Mouse (Mus musculus) right cerebral cortex, postnatal 36 days (tissue): ENCODE measurements at regions not wholly inside any gene's neighbourhood (a gene's known extent, or its start where the extent isn't known, plus 50 kb on each side); places are given as distances from the start of the nearest gene placed in this dataset.
"Not testable (repeated sequence)": the region's sequence is repeated elsewhere in the genome, so short reads cannot be mapped to it uniquely, and the experiment has no call there.

ENCODE experiments used
- DNase-seq, 2 experiments: peaks; one replicate each; pipeline ENCODE4 v3.0.0; 2022; ENCODE audit warnings: low spot score in 2 of 2, mixed read lengths in 1 of 2

- no peak for DNase-seq
These were observed 167.7 kb upstream of the Fam3c start for GRCm38 (mm10) chr6:22523582-22524234.

DNA sequence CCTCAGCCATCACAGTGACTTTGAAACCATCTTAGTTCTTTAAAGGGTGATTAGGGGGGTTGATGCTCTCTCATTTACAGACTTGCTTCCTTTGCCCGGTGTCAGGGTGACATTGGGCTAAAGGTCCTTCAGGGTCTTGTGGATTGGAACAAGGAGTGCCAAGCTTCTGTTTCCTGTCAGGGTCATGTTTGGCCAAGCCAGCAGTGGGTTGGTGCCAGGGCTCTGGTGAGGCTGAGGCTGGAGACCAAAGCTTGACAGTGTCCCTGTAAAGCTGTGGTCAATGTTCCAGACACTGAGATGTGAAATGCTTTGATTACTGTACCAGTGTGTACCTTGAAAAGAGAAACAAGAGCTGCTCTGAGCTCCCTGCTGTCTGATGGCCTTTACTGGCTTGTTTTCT, 150.8 kb upstream of the Fam3c start:
- no peak for DNase-seq

DNA sequence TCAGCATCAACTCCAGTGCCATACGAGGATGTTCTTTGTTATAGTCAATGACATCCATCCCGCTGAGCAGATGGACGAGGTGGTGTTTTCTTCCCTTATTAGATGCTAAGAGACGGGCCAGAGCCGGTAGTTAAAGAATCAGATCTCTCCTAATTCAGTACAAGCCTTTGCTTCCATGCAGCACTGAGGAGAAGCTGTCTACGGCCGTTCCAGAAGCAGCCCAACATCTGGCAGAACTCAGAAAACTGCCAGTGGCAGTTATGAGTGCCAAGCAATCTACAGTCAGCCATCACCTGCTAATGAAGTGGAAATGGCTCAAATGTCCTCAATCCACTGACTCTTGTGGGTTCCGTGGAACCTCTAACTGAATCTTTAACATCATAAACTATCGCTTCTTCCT, 141.3 kb upstream of the Fam3c start:
- DNase-seq: no peak

DNA sequence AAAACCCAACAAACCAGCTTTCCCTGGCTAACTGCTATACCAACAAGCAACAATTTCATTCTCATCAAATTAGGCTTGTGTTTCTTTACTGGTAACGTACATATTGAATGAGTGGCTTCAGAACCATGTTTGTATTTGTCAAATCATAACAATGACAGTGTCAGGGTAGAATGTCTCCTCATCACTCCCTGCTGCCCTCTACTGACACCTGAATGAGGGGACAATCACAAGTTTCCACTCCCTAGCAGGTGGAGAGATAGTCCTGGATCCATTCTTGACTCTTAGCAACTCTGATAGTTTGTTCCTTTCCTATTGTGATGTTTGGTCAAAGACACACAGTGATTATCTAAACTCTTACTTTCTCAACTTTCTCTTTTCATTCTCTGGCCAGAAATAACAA, 140.4 kb upstream of the Fam3c start:
- DNase-seq: no peak

GRCm38 (mm10) chr6:22493632-22494260, 137.7 kb upstream of the Fam3c start:
- DNase-seq: peak in 1 of 2 experiments; percentile 10

DNA sequence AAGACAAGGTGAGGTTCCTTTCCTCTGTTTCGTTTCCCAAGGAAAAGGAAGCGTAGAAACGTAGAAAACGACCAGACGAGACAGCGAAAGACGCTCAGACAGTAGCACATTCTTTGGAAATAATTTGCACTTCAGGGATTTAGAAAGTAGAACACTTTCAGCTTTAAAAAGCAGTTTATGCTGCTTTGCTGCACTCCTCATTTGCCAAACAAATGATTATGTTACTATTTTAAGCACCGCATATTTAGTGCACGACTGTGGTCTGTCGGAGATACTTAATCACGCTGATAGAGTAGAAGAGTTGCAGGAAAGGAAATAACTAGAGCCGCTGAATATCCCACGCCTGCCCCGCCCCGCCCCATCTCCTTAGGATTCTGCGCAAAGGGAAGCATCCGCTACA, 136.9 kb upstream of the Fam3c start:
- DNase-seq: no peak

DNA sequence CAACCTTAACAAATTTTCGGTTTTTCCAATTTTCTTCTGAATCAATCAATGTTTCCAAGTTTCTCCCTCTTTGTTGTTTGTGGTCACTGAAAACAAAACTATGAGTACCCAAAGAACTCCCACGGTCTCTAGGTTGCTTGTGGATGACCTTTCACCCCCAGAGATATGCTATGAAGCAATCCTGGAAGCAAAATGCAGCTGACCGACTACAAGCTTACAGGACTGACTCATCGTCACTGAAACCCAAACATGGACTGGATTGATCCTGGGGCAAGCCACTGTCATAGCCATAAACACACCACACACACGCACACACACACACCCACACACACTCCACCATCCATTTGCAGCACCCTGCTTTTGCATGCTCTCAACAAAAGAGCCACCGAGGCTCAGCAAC, 134.7 kb upstream of the Fam3c start:
- no peak for DNase-seq

DNA sequence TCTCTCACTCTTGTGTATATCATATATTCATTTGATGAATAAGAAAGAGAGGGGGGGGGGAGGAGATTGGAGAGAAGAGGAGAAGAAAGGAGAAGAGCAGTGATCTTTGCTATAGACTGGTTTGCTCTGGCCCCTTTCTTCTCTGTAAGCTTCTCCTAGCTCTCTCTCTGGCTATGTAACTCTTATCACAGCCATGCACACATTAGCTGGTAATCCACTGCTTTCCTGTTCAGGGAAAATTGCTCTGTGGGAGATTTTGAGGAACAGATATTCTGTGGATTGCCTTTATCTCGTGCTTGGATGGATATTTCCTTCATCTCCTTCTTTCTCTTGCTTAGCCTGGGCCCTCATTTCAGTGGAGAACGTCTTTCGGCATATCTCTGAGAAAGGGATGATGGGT, 131.4 kb upstream of the Fam3c start:
- no peak for DNase-seq

DNA sequence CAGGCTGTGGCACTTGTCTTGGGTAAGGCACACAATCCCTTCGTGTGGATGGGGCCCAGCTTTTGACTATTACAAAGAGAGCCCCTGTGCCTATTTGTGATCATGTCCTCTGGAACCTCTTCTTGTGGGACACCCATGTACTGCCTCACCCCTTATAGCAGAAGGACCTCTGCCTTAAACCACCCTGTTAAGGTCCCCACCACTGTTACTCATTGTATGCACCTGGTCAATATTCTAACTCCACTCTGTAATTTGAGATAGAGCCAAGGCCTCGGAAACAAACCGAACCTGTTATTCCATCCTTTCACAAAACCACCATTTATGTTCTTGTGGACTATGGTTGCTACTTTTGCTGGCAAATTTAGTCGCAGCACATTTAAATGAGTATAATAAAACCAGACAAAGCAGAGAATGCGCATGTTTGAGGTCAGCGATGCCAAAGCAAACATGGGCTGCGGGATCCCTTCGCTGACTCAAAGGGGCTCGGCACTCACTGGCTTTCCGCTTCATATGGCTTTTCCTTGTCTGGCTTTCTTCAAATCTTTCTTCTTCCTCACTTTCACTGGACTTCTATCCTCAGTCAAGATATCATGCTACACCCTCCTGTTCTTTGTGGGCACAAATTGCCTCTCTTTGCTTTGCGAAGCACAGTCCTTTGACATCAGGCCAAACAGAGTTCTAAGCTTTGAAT, 129.9 kb upstream of the Fam3c start:
- no peak for DNase-seq

DNA sequence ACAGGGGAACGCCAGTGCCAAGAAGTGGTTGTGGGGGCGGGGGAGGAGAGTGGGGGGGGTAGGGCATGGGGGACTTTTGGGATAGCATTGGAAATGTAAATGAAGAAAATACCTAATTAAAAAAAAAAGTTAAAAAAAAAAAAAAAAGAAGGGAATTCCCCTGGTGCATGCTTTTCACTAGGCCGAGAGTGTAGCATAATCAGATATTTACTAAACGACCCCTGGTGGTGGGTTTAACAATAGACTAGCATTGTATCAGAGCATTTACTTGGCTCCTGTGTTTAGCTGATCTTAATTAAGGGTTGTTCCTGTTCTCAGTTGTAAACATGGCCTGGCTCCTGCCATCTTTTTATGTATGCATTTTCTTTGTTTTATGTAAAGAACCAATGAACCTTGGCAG, 126.2 kb upstream of the Fam3c start:
- not testable (repeated sequence) for DNase-seq

DNA sequence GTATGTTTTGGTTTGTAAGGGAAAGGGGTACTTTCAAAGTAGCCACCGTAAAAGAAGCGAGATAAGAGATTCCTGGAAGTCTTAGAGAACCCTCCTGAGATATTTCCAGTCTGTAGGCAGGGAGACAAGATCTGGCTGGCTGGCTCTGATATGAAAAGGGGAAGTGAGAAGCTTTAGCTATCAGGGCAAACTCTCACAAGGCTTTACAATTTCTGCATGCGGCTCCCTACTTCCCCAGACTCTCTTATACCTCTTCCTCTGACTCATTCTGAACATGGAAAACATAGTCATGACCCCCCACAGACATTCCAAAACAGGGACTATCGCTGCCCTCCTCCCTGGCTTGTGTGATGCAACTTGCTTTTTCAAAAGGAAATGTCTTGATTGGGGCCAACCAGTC, 118.6 kb upstream of the Fam3c start:
- no peak for DNase-seq

DNA sequence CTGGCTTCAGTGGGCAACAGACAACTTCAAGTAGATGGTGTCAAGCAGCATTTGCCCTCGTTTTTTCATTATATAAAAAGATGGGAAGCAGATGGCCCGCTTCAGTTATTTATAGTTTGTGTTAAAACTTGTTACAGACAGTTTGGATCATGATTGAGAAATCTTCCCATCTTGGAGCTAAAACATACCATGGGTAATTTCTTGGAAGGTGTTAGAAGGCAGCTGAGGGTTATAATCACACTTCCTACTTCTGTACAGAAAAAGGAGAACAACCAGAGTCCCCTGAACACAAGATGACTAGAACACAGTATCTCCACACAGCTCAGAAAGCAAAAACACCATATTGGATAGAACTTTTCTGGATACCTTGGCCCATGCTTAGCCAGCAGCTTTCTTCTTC, 118.0 kb upstream of the Fam3c start:
- peak in 1 of 2 experiments; percentile 25 for DNase-seq

GRCm38 (mm10) chr6:22472400-22472799, 116.4 kb upstream of the Fam3c start:
- not testable (repeated sequence) for DNase-seq

GRCm38 (mm10) chr6:22467334-22467993, 111.4 kb upstream of the Fam3c start:
- no peak for DNase-seq

GRCm38 (mm10) chr6:22465926-22466325, 109.9 kb upstream of the Fam3c start:
- no peak for DNase-seq

- DNase-seq: no peak
These were observed 103.5 kb upstream of the Fam3c start for GRCm38 (mm10) chr6:22459440-22460016.

DNA sequence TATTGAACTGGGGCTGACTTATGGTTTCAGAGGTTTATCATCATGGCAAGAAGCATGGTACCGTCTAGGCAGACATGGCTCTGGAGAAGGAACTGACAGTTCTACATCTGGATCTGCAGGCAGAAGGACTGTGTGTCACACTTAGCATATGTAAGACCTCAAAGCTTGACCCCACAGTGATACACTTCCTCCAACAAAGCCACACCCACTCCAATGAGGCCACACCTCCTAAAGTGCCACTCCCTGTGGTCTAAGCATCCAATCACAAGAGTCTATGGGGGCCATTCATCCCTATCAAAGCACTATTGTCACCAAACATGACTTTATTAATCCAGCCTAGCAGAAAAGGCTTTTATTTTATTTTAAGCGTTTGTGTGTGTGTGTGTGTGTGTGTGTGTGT, 96.2 kb upstream of the Fam3c start:
- no peak for DNase-seq

DNA sequence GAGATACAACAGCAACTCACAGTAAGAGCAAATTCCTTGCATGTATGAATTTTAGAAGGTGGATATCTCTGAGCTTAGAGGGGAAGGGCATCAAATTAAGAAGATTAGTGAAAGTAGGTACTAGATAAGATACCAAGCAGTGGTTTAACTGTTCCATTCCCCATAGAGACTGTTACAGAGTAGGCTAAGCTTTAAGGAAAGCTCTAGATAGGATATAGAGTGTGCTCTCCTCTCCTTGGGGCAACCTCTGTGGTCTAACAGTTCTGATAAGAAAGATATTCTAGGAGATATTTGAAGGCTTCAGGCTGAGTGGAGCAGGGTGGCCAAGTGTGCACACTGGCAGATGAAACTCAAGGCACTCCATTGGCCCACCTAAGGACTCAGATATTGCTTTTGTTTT, 94.5 kb upstream of the Fam3c start:
- no peak for DNase-seq

GRCm38 (mm10) chr6:22448906-22449305, 92.9 kb upstream of the Fam3c start:
- DNase-seq: no peak

GRCm38 (mm10) chr6:22447636-22448035, 91.6 kb upstream of the Fam3c start:
- DNase-seq: no peak

- no peak for DNase-seq
These were observed 90.7 kb upstream of the Fam3c start for GRCm38 (mm10) chr6:22446621-22447310.

GRCm38 (mm10) chr6:22444856-22445255, 88.8 kb upstream of the Fam3c start:
- not testable (repeated sequence) for DNase-seq
